Comparison of ENCODE assay signal across 9 mouse cellular contexts in genomic region chr17:35060071-35060470, GRCm38 (mm10). TPM values are rescaled to one million over a fixed set of nuclear protein-coding genes. Genes with fewer than 3 reads are reported as not detected.
DNase-seq lines count a peak whose midpoint lies in the region; ATAC-seq lines count a peak whose summit lies in the region.
"Had no signal": no experiment of that assay in that cellular context is flagged by ENCODE, and none has a peak within 500 bp of the region (broad histone marks: within the 10 kb centered on the region; RNA-seq: fewer than 3 reads in every experiment).

No protein-coding gene starts in this region.

- H3K9me3 ChIP-seq in neural tube, embryonic 11.5 days (ENCODE audit: control insufficient read depth, low read length) = no peaks in the 10 kb centered on the region
- H3K9me3 ChIP-seq in limb, embryonic 13.5 days = no peaks in the 10 kb centered on the region
- H3K9me3 ChIP-seq in stomach, embryonic 15.5 days = no peaks in the 10 kb centered on the region

- no peak for ATAC-seq in neural tube, embryonic 11.5 days (ENCODE audit: insufficient read depth, low FRiP score, low TSS enrichment)
- ATAC-seq in limb, embryonic 13.5 days (ENCODE audit: low FRiP score, low read depth) = no peak
- no peak for ATAC-seq in stomach, embryonic 15.5 days (ENCODE audit: insufficient read depth, low FRiP score, low read depth)

- peak overlapping the region; percentile 60 for H3K4me3 ChIP-seq in neural tube, embryonic 11.5 days (ENCODE audit: low read depth, low read length)
- H3K4me3 ChIP-seq in limb, embryonic 13.5 days = peak overlapping the region; percentile 64
- H3K4me3 ChIP-seq in stomach, embryonic 15.5 days (replicated peaks) = peak overlapping the region; percentile 69

- H3K27me3 ChIP-seq in neural tube, embryonic 11.5 days (ENCODE audit: control insufficient read depth, insufficient read depth, low read length) = peaks cover 10% of the 10 kb centered on the region
- H3K27me3 ChIP-seq in limb, embryonic 13.5 days = peaks cover 27% of the 10 kb centered on the region
- H3K27me3 ChIP-seq in stomach, embryonic 15.5 days (replicated peaks) = no peaks in the 10 kb centered on the region

- peaks cover 19% of the 10 kb centered on the region for H3K4me1 ChIP-seq in neural tube, embryonic 11.5 days (ENCODE audit: control insufficient read depth, insufficient read depth, low read length)
- H3K4me1 ChIP-seq in limb, embryonic 13.5 days = peaks cover 36% of the 10 kb centered on the region
- peaks cover 51% of the 10 kb centered on the region for H3K4me1 ChIP-seq in stomach, embryonic 15.5 days

- H3K27ac ChIP-seq in neural tube, embryonic 11.5 days (ENCODE audit: low read depth, low read length) = no peak overlapping the region
- peak overlapping the region; percentile 92; the same call in 1 of the 2 replicates for H3K27ac ChIP-seq in limb, embryonic 13.5 days
- no peak overlapping the region for H3K27ac ChIP-seq in stomach, embryonic 15.5 days

- H3K9ac ChIP-seq in neural tube, embryonic 11.5 days (ENCODE audit: low read length) = peak overlapping the region; percentile 79
- peak overlapping the region; percentile 80 for H3K9ac ChIP-seq in limb, embryonic 13.5 days
- peak overlapping the region; percentile 36; the same call in 1 of the 2 replicates for H3K9ac ChIP-seq in stomach, embryonic 15.5 days

- DNase-seq in cerebellum, adult 9-11 months = peak; percentile 68
- DNase-seq in cerebellum, postnatal 4 days (ENCODE audit: low spot score in 2 of 2) = no peak
- DNase-seq in neural tube, embryonic 11.5 days (ENCODE audit: low spot score) = no peak
- no peak for DNase-seq in neural tube, embryonic 10.5 days (ENCODE audit: extremely low spot score, low spot score)
- DNase-seq in ovary, postnatal 14 days (ENCODE audit: low spot score) = no peak
- DNase-seq in adrenal gland, adult 18-20 months (ENCODE audit: low spot score in 2 of 2) = no peak

- H3K36me3 ChIP-seq in neural tube, embryonic 11.5 days (ENCODE audit: control insufficient read depth, insufficient read depth, low read length) = peaks cover 10% of the 10 kb centered on the region
- H3K36me3 ChIP-seq in limb, embryonic 13.5 days = peaks cover 65% of the 10 kb centered on the region
- peaks cover 38% of the 10 kb centered on the region for H3K36me3 ChIP-seq in stomach, embryonic 15.5 days

- WGBS in neural tube, embryonic 11.5 days = 31% methylated on average over 14 of the region's 14 CpGs
- WGBS in limb, embryonic 13.5 days = 24% methylated on average over 14 of the region's 14 CpGs
- WGBS in stomach, embryonic 15.5 days = 29% methylated on average over 14 of the region's 14 CpGs

- H3K4me2 ChIP-seq in neural tube, embryonic 11.5 days (ENCODE audit: low read depth) = peak overlapping the region; percentile 92
- peak overlapping the region; percentile 99 for H3K4me2 ChIP-seq in limb, embryonic 13.5 days (replicated peaks)
- peak overlapping the region; percentile 83 for H3K4me2 ChIP-seq in stomach, embryonic 15.5 days

RNA-seq across cellular contexts. Expression of gene Ddah2, which starts 1.2 kb away (rescaled TPM):
- polyA plus RNA-seq in neural tube, embryonic 11.5 days (2014; fragmentation: Nextera tagmentation; extraction: Ambion mirVana) = 638 and 659 TPM in 2 replicates
- 423 and 428 TPM in 2 replicates for polyA plus RNA-seq in limb, embryonic 13.5 days (2015; fragmentation: Nextera tagmentation; extraction: Ambion mirVana)
- polyA plus RNA-seq in stomach, embryonic 15.5 days (2015; fragmentation: Nextera tagmentation; extraction: Ambion mirVana) = 210 and 216 TPM in 2 replicates
- total RNA-seq in adrenal gland, adult 18-20 months (2021) = 10 to 100 TPM in 1 of 2 experiments, 1 to 10 TPM in 1; 9.1 to 17.0 TPM

RNA-seq across cellular contexts. Expression of gene Ly6g6c, which starts 5.1 kb away (rescaled TPM):
- polyA plus RNA-seq in neural tube, embryonic 11.5 days (2014; fragmentation: Nextera tagmentation; extraction: Ambion mirVana) = 0.43 TPM in 1 of 2 replicates, not detected in the other
- 0.15 TPM in 1 of 2 replicates, not detected in the other for polyA plus RNA-seq in limb, embryonic 13.5 days (2015; fragmentation: Nextera tagmentation; extraction: Ambion mirVana)
- polyA plus RNA-seq in stomach, embryonic 15.5 days (2015; fragmentation: Nextera tagmentation; extraction: Ambion mirVana) = 6.2 and 17.2 TPM in 2 replicates
- not detected for total RNA-seq in adrenal gland, adult 18-20 months (2021)
- polyA plus RNA-seq: macrophage had no signal

RNA-seq across cellular contexts. Expression of gene Mpig6b, which starts 5.9 kb away (rescaled TPM):
- polyA plus RNA-seq in neural tube, embryonic 11.5 days (2014; fragmentation: Nextera tagmentation; extraction: Ambion mirVana) = 1.5 and 2.0 TPM in 2 replicates
- polyA plus RNA-seq in limb, embryonic 13.5 days (2015; fragmentation: Nextera tagmentation; extraction: Ambion mirVana) = 0.29 and 0.71 TPM in 2 replicates
- 0.44 and 0.73 TPM in 2 replicates for polyA plus RNA-seq in stomach, embryonic 15.5 days (2015; fragmentation: Nextera tagmentation; extraction: Ambion mirVana)
- total RNA-seq in adrenal gland, adult 18-20 months (2021) = under 1 TPM; 0.13 to 0.22 TPM

RNA-seq across cellular contexts. Expression of gene Clic1, which starts 10.3 kb away (rescaled TPM):
- 82.8 and 89.7 TPM in 2 replicates for polyA plus RNA-seq in neural tube, embryonic 11.5 days (2014; fragmentation: Nextera tagmentation; extraction: Ambion mirVana)
- 247 and 266 TPM in 2 replicates for polyA plus RNA-seq in limb, embryonic 13.5 days (2015; fragmentation: Nextera tagmentation; extraction: Ambion mirVana)
- 361 and 363 TPM in 2 replicates for polyA plus RNA-seq in stomach, embryonic 15.5 days (2015; fragmentation: Nextera tagmentation; extraction: Ambion mirVana)
- 10 to 100 TPM; 71.9 to 92.9 TPM for total RNA-seq in adrenal gland, adult 18-20 months (2021)

RNA-seq across cellular contexts. Expression of gene Msh5, which starts 13.5 kb away (rescaled TPM):
- 4.1 and 6.2 TPM in 2 replicates for polyA plus RNA-seq in neural tube, embryonic 11.5 days (2014; fragmentation: Nextera tagmentation; extraction: Ambion mirVana)
- 2.6 and 4.6 TPM in 2 replicates for polyA plus RNA-seq in limb, embryonic 13.5 days (2015; fragmentation: Nextera tagmentation; extraction: Ambion mirVana)
- polyA plus RNA-seq in stomach, embryonic 15.5 days (2015; fragmentation: Nextera tagmentation; extraction: Ambion mirVana) = 3.8 and 4.8 TPM in 2 replicates
- 1 to 10 TPM; 1.1 to 1.3 TPM for total RNA-seq in adrenal gland, adult 18-20 months (2021)
